Mouse (Mus musculus) lung, postnatal 14 days (tissue): ENCODE measurements around the gene Fan1.
A peak's percentile ranks its signal among the peaks of the same experiment; 100 is the strongest.

Experiments used
- DNase-seq: peaks from one replicate; pipeline ENCODE4 v3.0.0; 2021

Gene Fan1

GRCm38 (mm10) chr7:64327486-64327885 lies 46.4 kb downstream of the Fan1 start:
- no peak for DNase-seq

DNA sequence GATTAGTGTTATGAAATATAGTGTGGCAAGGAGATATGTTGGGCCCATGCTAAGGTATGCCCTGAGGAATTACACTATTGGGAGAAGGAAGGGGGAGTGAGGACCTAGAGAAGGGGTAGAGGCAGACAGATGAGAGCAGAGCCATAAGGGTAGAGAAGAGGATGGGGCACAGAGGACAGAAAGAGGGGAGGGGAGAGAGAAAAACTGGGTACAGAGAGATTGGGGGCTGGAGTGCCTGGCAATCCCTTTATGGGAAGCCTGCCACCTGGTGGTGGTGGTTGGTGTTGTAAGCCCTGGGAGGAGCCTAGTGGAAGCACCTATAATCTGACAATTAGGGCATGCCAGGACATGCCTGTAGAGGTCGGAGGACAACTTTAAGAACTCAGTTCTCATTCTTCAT lies 47.0 kb downstream of the Fan1 start:
- peak; percentile 92 for DNase-seq

DNA sequence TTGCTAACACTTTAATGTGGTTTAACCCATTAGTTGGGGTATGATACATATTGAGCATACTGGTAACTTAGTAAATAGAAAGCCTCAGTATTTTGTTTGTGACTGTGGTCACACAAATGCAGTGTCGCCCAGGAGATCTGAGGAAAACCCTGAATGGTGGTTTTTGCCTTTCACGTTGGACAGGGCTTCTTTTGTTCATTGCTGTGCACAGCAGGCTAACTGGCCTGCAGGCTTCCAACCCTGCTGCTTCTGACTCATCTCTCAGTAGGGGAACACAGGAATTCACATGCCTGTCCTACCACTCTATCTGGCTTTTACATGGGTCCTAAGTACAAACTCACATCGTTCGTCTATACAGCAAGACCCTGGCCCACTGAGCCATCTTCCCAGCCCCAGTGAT lies 52.2 kb downstream of the Fan1 start:
- no peak for DNase-seq

DNA sequence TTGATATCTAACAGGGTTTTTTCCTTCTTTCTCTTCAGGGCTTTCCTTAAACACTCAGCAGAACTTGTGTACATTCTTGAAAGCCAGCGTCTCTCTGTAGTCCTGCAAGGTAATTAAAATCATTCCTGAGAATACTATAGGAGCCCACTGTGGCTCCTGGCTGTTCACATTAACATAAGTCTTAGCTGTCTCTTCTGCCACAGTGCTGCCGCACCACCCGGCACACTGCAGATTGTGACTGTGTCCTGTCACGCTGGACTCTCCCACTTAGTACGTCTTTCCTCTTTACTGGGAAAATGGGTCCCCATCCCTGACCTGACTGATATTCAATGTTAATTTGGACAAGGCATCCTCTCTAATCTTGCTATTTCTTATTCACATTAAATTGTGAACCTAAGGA lies 52.8 kb downstream of the Fan1 start:
- no peak for DNase-seq

DNA sequence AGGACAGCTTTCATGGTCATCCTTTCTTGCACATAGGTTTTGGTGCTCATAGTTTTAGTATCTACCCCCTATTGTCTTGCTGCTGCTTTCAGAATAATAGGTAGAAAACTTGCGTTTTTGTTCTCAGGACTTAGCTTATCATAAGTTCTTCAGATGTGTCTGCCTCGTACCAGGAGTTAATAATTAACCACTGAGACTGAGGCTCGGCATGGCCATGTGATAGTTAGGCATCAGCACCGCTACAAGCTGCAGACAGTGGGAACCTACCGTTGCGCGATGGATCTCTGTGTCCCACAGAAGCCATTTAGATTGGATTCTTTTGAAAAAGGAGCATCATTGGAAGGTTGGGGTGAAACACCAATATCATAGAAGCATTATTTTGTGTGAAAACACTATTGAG lies 61.1 kb downstream of the Fan1 start:
- no peak for DNase-seq

- no peak for DNase-seq
Observed at GRCm38 (mm10) chr7:64310756-64311155, 63.1 kb downstream of the Fan1 start.

GRCm38 (mm10) chr7:64310241-64310640 lies 63.7 kb downstream of the Fan1 start:
- DNase-seq: no peak
